ENCODE assay signal across 9 mouse cellular contexts in the genomic region with DNA sequence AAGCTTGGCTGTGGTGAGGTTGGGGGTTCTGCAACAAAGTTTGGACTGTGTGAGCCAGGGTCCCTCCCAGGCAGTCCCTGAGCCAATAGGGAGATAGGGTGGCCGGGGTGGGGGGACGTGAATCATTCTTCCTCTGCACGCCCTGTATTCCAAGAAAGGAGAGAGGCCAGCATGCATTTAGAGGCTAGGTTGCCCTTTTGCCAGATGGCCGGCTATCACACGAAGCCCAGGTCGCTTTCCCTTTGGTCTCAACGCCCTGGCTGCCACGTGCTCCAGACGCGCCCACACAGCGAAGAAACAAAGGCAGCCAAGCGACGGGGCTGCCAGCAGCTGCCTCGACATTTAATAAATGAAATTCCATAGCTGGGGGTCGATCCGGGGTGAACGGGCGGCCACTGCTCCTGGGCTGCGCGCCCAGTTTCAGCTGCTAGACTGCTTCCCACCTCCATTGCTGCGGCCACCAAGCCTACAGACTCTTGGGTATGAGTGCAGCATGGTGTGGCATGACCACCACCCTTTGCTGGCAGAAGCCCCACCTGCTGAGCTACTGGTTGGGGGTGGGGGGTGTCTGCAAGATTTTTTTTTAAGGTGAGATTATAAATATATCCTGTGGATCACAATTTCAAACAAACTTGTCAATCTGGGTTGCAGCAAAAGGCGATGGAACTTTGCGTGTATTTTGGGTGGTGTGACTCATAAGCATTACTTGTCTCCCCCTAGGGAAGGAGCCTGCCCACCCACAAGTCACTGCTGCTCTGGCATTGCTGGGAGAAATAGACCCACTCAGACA. TPM values are rescaled to one million over a fixed set of nuclear protein-coding genes. Genes with fewer than 3 reads are reported as not detected.
DNase-seq lines count a peak whose midpoint lies in the region; ATAC-seq and TF ChIP-seq lines count a peak whose summit lies in the region.
"Had no signal": no experiment of that assay in that cellular context is flagged by ENCODE, and none has a peak within 500 bp of the region (broad histone marks: within the 10 kb centered on the region; RNA-seq: fewer than 3 reads in every experiment).

No protein-coding gene starts in this region.

- H3K9ac ChIP-seq in liver, embryonic 15.5 days: peak overlapping the region; percentile 50

- under 1% methylated on average over 23 of the region's 23 CpGs for WGBS in liver, embryonic 15.5 days (ENCODE audit: insufficient replicate concordance)
- WGBS in olfactory bulb, adult 2 months: under 1% methylated on average over 23 of the region's 23 CpGs

- intact Hi-C loops in gastrocnemius, postnatal 14 days (cut with DNase I; ENCODE audit: low total_unique reads): no loop called here

- H3K4me1 ChIP-seq in liver, embryonic 15.5 days (replicated peaks): peaks cover 72% of the 10 kb centered on the region
- peaks cover 50% of the 10 kb centered on the region for H3K4me1 ChIP-seq in olfactory bulb, adult 2 months (ENCODE audit: control insufficient read depth, insufficient read depth, low read length)

- H3K36me3 ChIP-seq in liver, embryonic 15.5 days (replicated peaks): no peaks in the 10 kb centered on the region

- no peak for TF ChIP-seq POLR2A in olfactory bulb, adult 2 months (IDR thresholded peaks at IDR 0.05; ENCODE audit: insufficient read depth, low read depth, low read length)

- DNase-seq in urinary bladder, postnatal 4 days (ENCODE audit: low spot score in 2 of 2): peak; percentile 74 to 78
- DNase-seq in urinary bladder, postnatal 10 days (ENCODE audit: low spot score): no peak
- peak; percentile 75 for DNase-seq in cerebellum, adult 9-10 months
- DNase-seq in gastrocnemius, postnatal 14 days: peak; percentile 79

- H3K9me3 ChIP-seq in liver, embryonic 15.5 days (replicated peaks): no peaks in the 10 kb centered on the region

- peaks cover 56% of the 10 kb centered on the region for H3K27me3 ChIP-seq in liver, embryonic 15.5 days

- H3K4me3 ChIP-seq in liver, embryonic 15.5 days (replicated peaks): peak overlapping the region; percentile 80
- peak overlapping the region; percentile 89 for H3K4me3 ChIP-seq in olfactory bulb, adult 2 months (ENCODE audit: insufficient read depth, low read depth, low read length)

- 0 out of 2 replicates have a peak overlapping the region, but pooled peaks have one; percentile 41 for H3K27ac ChIP-seq in liver, embryonic 15.5 days (replicated peaks)
- peak overlapping the region; percentile 91 for H3K27ac ChIP-seq in olfactory bulb, adult 2 months (ENCODE audit: insufficient read depth, low read depth, low read length)

- TF ChIP-seq CTCF in olfactory bulb, adult 2 months (IDR thresholded peaks at IDR 0.05; ENCODE audit: insufficient read depth, low read depth, low read length): no peak

- peak overlapping the region; percentile 93 for H3K4me2 ChIP-seq in liver, embryonic 15.5 days

- ATAC-seq in inflammation-experienced regulatory T-cells, adult 6 months: peak; percentile 3
- ATAC-seq in liver, embryonic 15.5 days (ENCODE audit: insufficient read depth): 0 out of 2 replicates have a peak, but pooled peaks have one; percentile 6
- no peak for ATAC-seq in monocyte, adult 5-6 weeks (replicated peaks; ENCODE audit: insufficient number of reproducible peaks, low FRiP score, low TSS enrichment, poor library complexity, severe bottlenecking)

RNA-seq across cellular contexts. Expression of a gene that starts 1.7 kb away (rescaled TPM):
- 10 to 100 TPM; 23.0 to 25.9 TPM for total RNA-seq in gastrocnemius, postnatal 14 days (2021)
- 10 to 100 TPM in 2 of 3 experiments, 1 to 10 TPM in 1; 9.4 to 13.7 (median 11.0) TPM for polyA plus RNA-seq in inflammation-experienced regulatory T-cells, adult 6 months (2017; shearing (Covaris generic))
- 1.4 and 2.2 TPM in 2 replicates for polyA plus RNA-seq in liver, embryonic 15.5 days (2015; fragmentation: Nextera tagmentation; extraction: Ambion mirVana)
- polyA plus RNA-seq in olfactory bulb, adult 2 months (2012; ENCODE audit: insufficient read depth, insufficient read length, low replicate concordance, missing spikeins): not detected in 2 replicates
- total RNA-seq in monocyte, adult 5-6 weeks (2017): 10.6 to 14.7 TPM (median 13.6 TPM) in 3 replicates

RNA-seq across cellular contexts. Expression of a gene that starts 2.2 kb away (rescaled TPM):
- total RNA-seq in gastrocnemius, postnatal 14 days (2021): 1 to 10 TPM; 5.7 to 6.3 TPM
- 1 to 10 TPM in 1 of 3 experiments, under 1 TPM in 2; 0.39 to 1.6 (median 0.91) TPM for polyA plus RNA-seq in inflammation-experienced regulatory T-cells, adult 6 months (2017; shearing (Covaris generic))
- polyA plus RNA-seq in liver, embryonic 15.5 days (2015; fragmentation: Nextera tagmentation; extraction: Ambion mirVana): 0.58 and 0.75 TPM in 2 replicates
- polyA plus RNA-seq in olfactory bulb, adult 2 months (2012; ENCODE audit: insufficient read depth, insufficient read length, low replicate concordance, missing spikeins): not detected in 2 replicates
- total RNA-seq in monocyte, adult 5-6 weeks (2017): 0.58 TPM in 1 of 3 replicates, not detected in the others

RNA-seq across cellular contexts. Expression of a gene that starts 23.2 kb away (rescaled TPM):
- under 1 TPM; 0.45 to 0.53 TPM for total RNA-seq in gastrocnemius, postnatal 14 days (2021)
- 1 to 10 TPM in 2 of 3 experiments, under 1 TPM in 1; 0.88 to 3.8 (median 3.5) TPM for polyA plus RNA-seq in inflammation-experienced regulatory T-cells, adult 6 months (2017; shearing (Covaris generic))
- polyA plus RNA-seq in liver, embryonic 15.5 days (2015; fragmentation: Nextera tagmentation; extraction: Ambion mirVana): 3.9 and 4.9 TPM in 2 replicates
- not detected in 2 replicates for polyA plus RNA-seq in olfactory bulb, adult 2 months (2012; ENCODE audit: insufficient read depth, insufficient read length, low replicate concordance, missing spikeins)
- 3.7 to 13.8 TPM (median 7.7 TPM) in 3 replicates for total RNA-seq in monocyte, adult 5-6 weeks (2017)

RNA-seq across cellular contexts. Expression of a gene that starts 24.1 kb away (rescaled TPM):
- total RNA-seq in gastrocnemius, postnatal 14 days (2021): 1 to 10 TPM; 6.0 to 6.3 TPM
- 10 to 100 TPM in 1 of 3 experiments, 1 to 10 TPM in 2; 8.5 to 14.3 (median 8.7) TPM for polyA plus RNA-seq in inflammation-experienced regulatory T-cells, adult 6 months (2017; shearing (Covaris generic))
- polyA plus RNA-seq in liver, embryonic 15.5 days (2015; fragmentation: Nextera tagmentation; extraction: Ambion mirVana): 5.2 TPM in 2 replicates
- polyA plus RNA-seq in olfactory bulb, adult 2 months (2012; ENCODE audit: insufficient read depth, insufficient read length, low replicate concordance, missing spikeins): not detected in 2 replicates
- total RNA-seq in monocyte, adult 5-6 weeks (2017): 0.68 TPM in 1 of 3 replicates, not detected in the others

RNA-seq across cellular contexts. Expression of a gene that starts 27.3 kb away (rescaled TPM):
- total RNA-seq in gastrocnemius, postnatal 14 days (2021): not detected
- polyA plus RNA-seq in inflammation-experienced regulatory T-cells, adult 6 months (2017; shearing (Covaris generic)): 1 to 10 TPM in 1 of 3 experiments, under 1 TPM in 2; 0.33 to 1.6 (median 0.74) TPM
- polyA plus RNA-seq in liver, embryonic 15.5 days (2015; fragmentation: Nextera tagmentation; extraction: Ambion mirVana): 0.07 and 0.28 TPM in 2 replicates
- not detected in 2 replicates for polyA plus RNA-seq in olfactory bulb, adult 2 months (2012; ENCODE audit: insufficient read depth, insufficient read length, low replicate concordance, missing spikeins)
- not detected in 3 replicates for total RNA-seq in monocyte, adult 5-6 weeks (2017)
- total RNA-seq: gastrocnemius, postnatal 4 days had no signal
